Mouse (Mus musculus): Measurements from ENCODE around the gene Cfd. TPM values are rescaled to one million over a fixed set of nuclear protein-coding genes. Genes with fewer than 3 reads are reported as not detected.
"Not testable (repeated sequence)": the region's sequence is repeated elsewhere in the genome, so short reads cannot be mapped to it uniquely, and the experiment has no call there.

Cfd gene
- total RNA-seq, 1 experiment, result not detected

DNA sequence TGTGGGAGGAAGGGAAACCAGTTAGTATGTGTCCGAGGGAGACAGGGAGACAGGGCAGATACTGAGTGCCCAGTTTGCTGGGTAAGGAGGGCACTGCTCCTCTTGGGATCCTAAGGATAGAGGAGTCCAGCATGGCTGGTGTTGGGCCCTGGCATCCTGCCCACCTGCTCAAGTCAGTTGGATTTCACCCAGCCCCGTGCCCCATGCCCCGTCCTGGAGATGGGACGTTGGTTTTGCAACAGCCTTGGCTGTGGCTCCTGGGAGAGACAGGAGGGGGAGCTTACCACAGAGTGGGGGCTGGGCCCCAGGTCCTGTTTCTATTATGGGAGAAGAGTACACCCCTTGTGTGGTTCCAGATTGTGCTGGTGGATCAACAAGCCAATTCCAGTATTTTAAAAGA, 6.2 kb upstream of the Cfd start:
- no peak for TF ChIP-seq ZNF384 (IDR thresholded peaks at IDR 0.05; ENCODE audit: low read depth, low read length)
- no peak for TF ChIP-seq MAFK (IDR thresholded peaks at IDR 0.05; ENCODE audit: insufficient read depth, low read depth, low read length)
- no peak for TF ChIP-seq ZC3H11A (IDR thresholded peaks at IDR 0.05; ENCODE audit: borderline replicate concordance, low read depth, low read length)
- TF ChIP-seq HCFC1 (IDR thresholded peaks at IDR 0.05; ENCODE audit: borderline replicate concordance, insufficient read depth, low read length), result no peak
- TF ChIP-seq CHD2 (IDR thresholded peaks at IDR 0.05; ENCODE audit: low read depth, low read length), result no peak
- Histone ChIP-seq H3K27ac (ENCODE audit: insufficient read depth, low read depth, low read length, poor library complexity, severe bottlenecking) (no peak overlapping the region), H3K9ac (ENCODE audit: insufficient read depth, low read depth, low read length, poor library complexity, severe bottlenecking) (no peak overlapping the region), H3K9me3 (ENCODE audit: control insufficient read depth, insufficient read depth, low read depth, low read length) (no peaks in the 10 kb centered on the region), H3K36me3 (ENCODE audit: control insufficient read depth, insufficient read depth, low read length, poor library complexity, severe bottlenecking) (no peaks in the 10 kb centered on the region), H3K4me3 (ENCODE audit: insufficient read depth in 1 of 2, low read depth in 1 of 2, low read length in 2 of 2, poor library complexity in 1 of 2, severe bottlenecking in 1 of 2) (no peak overlapping the region), H3K4me1 (ENCODE audit: control insufficient read depth in 2 of 2, insufficient read depth in 2 of 2, low read length in 2 of 2, poor library complexity in 1 of 2) (peaks cover 0 to 19% of the 10 kb centered on the region in 2 experiments; a peak in 1 of 4 replicates)
- no peak for DNase-seq (ENCODE audit: low read depth, low spot score)
- in situ Hi-C loops (cut with MboI; ENCODE audit: low sequenced_read_pairs in 2 of 2, unreplicated experiment in 2 of 2), result no loop called here

DNA sequence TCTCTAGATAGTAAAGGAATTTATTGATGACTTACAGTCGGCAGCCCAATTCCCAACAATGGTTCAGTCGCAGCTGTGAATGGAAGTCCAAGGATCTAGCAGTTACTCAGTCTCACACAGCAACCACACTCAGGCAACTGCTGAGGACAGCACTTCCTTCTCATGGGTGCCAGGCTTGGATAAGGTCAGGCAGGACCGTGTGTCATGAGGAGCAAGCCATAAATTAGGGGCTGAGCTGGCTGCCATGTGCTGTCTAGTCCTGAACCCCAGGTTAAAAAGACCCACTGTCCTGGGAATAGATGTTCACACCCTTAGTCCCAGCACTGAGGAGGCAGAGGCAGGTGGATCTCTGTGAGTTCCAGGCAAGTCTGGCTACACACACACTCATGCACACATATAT, 5.7 kb upstream of the Cfd start:
- H3K9ac ChIP-seq (ENCODE audit: insufficient read depth, low read depth, low read length, poor library complexity, severe bottlenecking); H3K4me3 ChIP-seq (ENCODE audit: insufficient read depth in 1 of 2, low read depth in 1 of 2, low read length in 2 of 2, poor library complexity in 1 of 2, severe bottlenecking in 1 of 2); in situ Hi-C loops (cut with MboI; ENCODE audit: low sequenced_read_pairs in 2 of 2, unreplicated experiment in 2 of 2); H3K9me3 ChIP-seq (ENCODE audit: control insufficient read depth, insufficient read depth, low read depth, low read length); H3K36me3 ChIP-seq (ENCODE audit: control insufficient read depth, insufficient read depth, low read length, poor library complexity, severe bottlenecking); DNase-seq (ENCODE audit: low read depth, low spot score); H3K27ac ChIP-seq (ENCODE audit: insufficient read depth, low read depth, low read length, poor library complexity, severe bottlenecking): not testable (repeated sequence)
- peaks cover 0 to 19% of the 10 kb centered on the region in 2 experiments; a peak in 1 of 4 replicates for H3K4me1 ChIP-seq (ENCODE audit: control insufficient read depth in 2 of 2, insufficient read depth in 2 of 2, low read length in 2 of 2, poor library complexity in 1 of 2)

DNA sequence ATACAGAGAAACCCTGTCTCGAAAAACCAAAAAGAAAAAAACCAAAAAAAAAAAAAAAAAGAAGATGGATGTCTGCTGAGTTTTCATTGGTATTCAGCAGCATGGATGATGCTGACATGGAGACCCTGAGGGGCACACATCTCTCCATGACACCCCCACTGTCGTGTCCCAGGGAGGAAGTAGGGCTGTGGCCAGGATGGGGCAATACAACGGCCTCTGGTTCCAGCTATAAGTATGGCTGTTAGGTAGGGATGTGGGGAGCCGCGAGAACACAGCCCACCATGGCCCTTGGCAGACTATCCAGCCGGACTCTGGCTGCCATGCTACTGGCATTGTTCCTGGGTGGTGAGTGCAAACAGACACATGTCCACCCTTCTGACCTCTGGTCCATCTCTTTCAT, 4.6 kb upstream of the Cfd start, which contains the start of gene Elane:
Gene Elane, plus strand, starts transcription at position 194 of the 400 bp plus-strand sequence.
- TF ChIP-seq ZC3H11A (IDR thresholded peaks at IDR 0.05; ENCODE audit: borderline replicate concordance, low read depth, low read length) (no peak), MAFK (IDR thresholded peaks at IDR 0.05; ENCODE audit: insufficient read depth, low read depth, low read length) (no peak), ZNF384 (IDR thresholded peaks at IDR 0.05; ENCODE audit: low read depth, low read length) (no peak), CHD2 (IDR thresholded peaks at IDR 0.05; ENCODE audit: low read depth, low read length) (no peak), HCFC1 (IDR thresholded peaks at IDR 0.05; ENCODE audit: borderline replicate concordance, insufficient read depth, low read length) (no peak)
- Histone ChIP-seq H3K27ac (ENCODE audit: insufficient read depth, low read depth, low read length, poor library complexity, severe bottlenecking) (no peak within 1 kb of the TSS), H3K9ac (ENCODE audit: insufficient read depth, low read depth, low read length, poor library complexity, severe bottlenecking) (no peak within 1 kb of the TSS), H3K4me3 (ENCODE audit: insufficient read depth in 1 of 2, low read depth in 1 of 2, low read length in 2 of 2, poor library complexity in 1 of 2, severe bottlenecking in 1 of 2) (no peak within 1 kb of the TSS), H3K4me1 (ENCODE audit: control insufficient read depth in 2 of 2, insufficient read depth in 2 of 2, low read length in 2 of 2, poor library complexity in 1 of 2) (peaks cover 0 to 9% of the 10 kb centered on the region in 2 experiments; a peak in 1 of 4 replicates), H3K36me3 (ENCODE audit: control insufficient read depth, insufficient read depth, low read length, poor library complexity, severe bottlenecking) (no peaks in the 10 kb centered on the region), H3K9me3 (ENCODE audit: control insufficient read depth, insufficient read depth, low read depth, low read length) (no peaks in the 10 kb centered on the region)
- in situ Hi-C loops (cut with MboI; ENCODE audit: low sequenced_read_pairs in 2 of 2, unreplicated experiment in 2 of 2), result no loop called here
- DNase-seq (ENCODE audit: low read depth, low spot score), result no peak

DNA sequence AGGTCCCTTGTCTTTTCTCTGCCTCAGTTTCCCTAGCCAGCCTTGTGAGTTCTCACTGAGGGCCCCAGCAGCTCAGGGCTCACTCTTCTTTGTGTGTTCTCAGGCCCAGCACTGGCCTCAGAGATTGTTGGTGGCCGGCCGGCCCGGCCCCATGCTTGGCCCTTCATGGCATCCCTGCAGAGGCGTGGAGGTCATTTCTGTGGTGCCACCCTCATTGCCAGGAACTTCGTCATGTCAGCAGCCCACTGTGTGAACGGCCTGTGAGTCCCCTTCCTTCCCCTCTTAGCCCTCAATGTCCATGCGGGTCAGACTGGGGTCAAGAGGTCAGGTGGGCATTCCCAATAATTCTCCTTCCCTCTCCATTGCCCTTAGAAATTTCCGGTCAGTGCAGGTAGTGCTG, 4.0 kb upstream of the Cfd start:
- H3K27ac ChIP-seq (ENCODE audit: insufficient read depth, low read depth, low read length, poor library complexity, severe bottlenecking), result no peak overlapping the region
- no peaks in the 10 kb centered on the region for H3K9me3 ChIP-seq (ENCODE audit: control insufficient read depth, insufficient read depth, low read depth, low read length)
- TF ChIP-seq HCFC1 (IDR thresholded peaks at IDR 0.05; ENCODE audit: borderline replicate concordance, insufficient read depth, low read length) (no peak), MAFK (IDR thresholded peaks at IDR 0.05; ENCODE audit: insufficient read depth, low read depth, low read length) (no peak), ZNF384 (IDR thresholded peaks at IDR 0.05; ENCODE audit: low read depth, low read length) (no peak), CHD2 (IDR thresholded peaks at IDR 0.05; ENCODE audit: low read depth, low read length) (no peak), ZC3H11A (IDR thresholded peaks at IDR 0.05; ENCODE audit: borderline replicate concordance, low read depth, low read length) (no peak)
- no peak overlapping the region for H3K9ac ChIP-seq (ENCODE audit: insufficient read depth, low read depth, low read length, poor library complexity, severe bottlenecking)
- peaks cover 0 to 8% of the 10 kb centered on the region in 2 experiments; a peak in 1 of 4 replicates for H3K4me1 ChIP-seq (ENCODE audit: control insufficient read depth in 2 of 2, insufficient read depth in 2 of 2, low read length in 2 of 2, poor library complexity in 1 of 2)
- DNase-seq (ENCODE audit: low read depth, low spot score), result no peak
- in situ Hi-C loops (cut with MboI; ENCODE audit: low sequenced_read_pairs in 2 of 2, unreplicated experiment in 2 of 2), result no loop called here
- H3K4me3 ChIP-seq (ENCODE audit: insufficient read depth in 1 of 2, low read depth in 1 of 2, low read length in 2 of 2, poor library complexity in 1 of 2, severe bottlenecking in 1 of 2), result no peak overlapping the region
- no peaks in the 10 kb centered on the region for H3K36me3 ChIP-seq (ENCODE audit: control insufficient read depth, insufficient read depth, low read length, poor library complexity, severe bottlenecking)

GRCm38 (mm10) chr10:79889386-79889785, 1.3 kb upstream of the Cfd start:
- no peak overlapping the region for H3K9ac ChIP-seq (ENCODE audit: insufficient read depth, low read depth, low read length, poor library complexity, severe bottlenecking)
- H3K4me1 ChIP-seq (ENCODE audit: control insufficient read depth in 2 of 2, insufficient read depth in 2 of 2, low read length in 2 of 2, poor library complexity in 1 of 2), result no peaks in the 10 kb centered on the region; a peak in 1 of 4 replicates
- no peaks in the 10 kb centered on the region for H3K9me3 ChIP-seq (ENCODE audit: control insufficient read depth, insufficient read depth, low read depth, low read length)
- no peak overlapping the region for H3K27ac ChIP-seq (ENCODE audit: insufficient read depth, low read depth, low read length, poor library complexity, severe bottlenecking)
- in situ Hi-C loops (cut with MboI; ENCODE audit: low sequenced_read_pairs in 2 of 2, unreplicated experiment in 2 of 2), result no loop called here
- no peak overlapping the region for H3K4me3 ChIP-seq (ENCODE audit: insufficient read depth in 1 of 2, low read depth in 1 of 2, low read length in 2 of 2, poor library complexity in 1 of 2, severe bottlenecking in 1 of 2)
- no peak for TF ChIP-seq ZC3H11A (IDR thresholded peaks at IDR 0.05; ENCODE audit: borderline replicate concordance, low read depth, low read length)
- no peak for TF ChIP-seq CHD2 (IDR thresholded peaks at IDR 0.05; ENCODE audit: low read depth, low read length)
- no peak for TF ChIP-seq HCFC1 (IDR thresholded peaks at IDR 0.05; ENCODE audit: borderline replicate concordance, insufficient read depth, low read length)
- no peak for TF ChIP-seq MAFK (IDR thresholded peaks at IDR 0.05; ENCODE audit: insufficient read depth, low read depth, low read length)
- TF ChIP-seq ZNF384 (IDR thresholded peaks at IDR 0.05; ENCODE audit: low read depth, low read length), result no peak
- no peak for DNase-seq (ENCODE audit: low read depth, low spot score)
- no peaks in the 10 kb centered on the region for H3K36me3 ChIP-seq (ENCODE audit: control insufficient read depth, insufficient read depth, low read length, poor library complexity, severe bottlenecking)

Measured in ES-E14 (cell line).